Mouse (Mus musculus) heart, embryonic 14.5 days (tissue): ENCODE measurements at regions not wholly inside any gene's neighbourhood (a gene's known extent, or its start where the extent isn't known, plus 50 kb on each side); places are given as distances from the start of the nearest gene placed in this dataset.

Source experiments
- ATAC-seq: fragments of 200-750 bp; cut with Nextera tagmentation; 2 replicates; pipeline ENCODE4 v1.8.0; 2017; ENCODE audit warnings: low read depth, moderate TSS enrichment; ENCODE audit not compliant: insufficient number of reproducible peaks, insufficient read depth, low FRiP score
- H3K27ac ChIP-seq, 2 experiments: fragments of 200-500 bp in 1 of 2; fragments of 300-500 bp in 1 of 2; sonication (generic) in 1 of 2; replicated peaks in 1 of 2; 2 replicates each; pipeline ENCODE4 v1.5.1; 2012 to 2014; ENCODE audit warnings: low read depth in 2 of 2, low read length in 2 of 2, control low read depth in 1 of 2, mild to moderate bottlenecking in 1 of 2, mixed read lengths in 1 of 2; ENCODE audit not compliant: control insufficient read depth in 1 of 2, insufficient read depth in 1 of 2
- H3K27me3 ChIP-seq: fragments of 300-500 bp; sonication (generic); 2 replicates; pipeline ENCODE4 v1.6.1; 2014; ENCODE audit warnings: mild to moderate bottlenecking, low read length, control low read depth; ENCODE audit not compliant: control insufficient read depth, insufficient read depth
- H3K36me3 ChIP-seq: fragments of 300-500 bp; sonication (generic); 2 replicates; pipeline ENCODE4 v1.6.1; 2014; ENCODE audit warnings: mild to moderate bottlenecking, control low read depth, low read length, mixed read lengths; ENCODE audit not compliant: control insufficient read depth, insufficient read depth
- H3K4me1 ChIP-seq, 2 experiments: fragments of 200-500 bp in 1 of 2; fragments of 300-500 bp in 1 of 2; sonication (generic) in 1 of 2; 2 replicates each; pipeline ENCODE4 v1.6.1; 2012 to 2014; ENCODE audit warnings: low read length in 2 of 2, control low read depth in 1 of 2, mixed read lengths in 1 of 2; ENCODE audit not compliant: control insufficient read depth in 2 of 2, insufficient read depth in 2 of 2
- H3K4me2 ChIP-seq: fragments of 300-500 bp; sonication (generic); 2 replicates; pipeline ENCODE4 v1.6.1; 2014; ENCODE audit warnings: mild to moderate bottlenecking, low read length
- H3K4me3 ChIP-seq, 2 experiments: fragments of 200-500 bp in 1 of 2; fragments of 300-500 bp in 1 of 2; sonication (generic) in 1 of 2; 2 replicates each; pipeline ENCODE4 v1.5.1; 2012 to 2014; ENCODE audit warnings: low read length in 2 of 2, mild to moderate bottlenecking in 2 of 2, control low read depth in 1 of 2, low read depth in 1 of 2, moderate library complexity in 1 of 2; ENCODE audit not compliant: control insufficient read depth in 1 of 2, insufficient read depth in 1 of 2
- H3K9ac ChIP-seq: fragments of 300-500 bp; sonication (generic); 2 replicates; pipeline ENCODE4 v1.6.1; 2014; ENCODE audit warnings: mild to moderate bottlenecking, low read length
- H3K9me3 ChIP-seq: fragments of 300-500 bp; sonication (generic); 2 replicates; pipeline ENCODE4 v1.6.1; 2016; ENCODE audit warnings: low read length, control low read depth; ENCODE audit not compliant: control insufficient read depth
- WGBS: fragments of 180-500 bp; shearing (Covaris S2); extraction: QIAGEN DNeasy Blood & Tissue Kit; methylation state at CpG from one replicate; pipeline ENCODE4 v1.1.7; 2014; 5-methylcytosine and 5-hydroxymethylcytosine counted together

- H3K4me3 ChIP-seq: no peak overlapping the region
- H3K4me2 ChIP-seq: no peak overlapping the region
- no peaks in the 10 kb centered on the region for H3K9me3 ChIP-seq
- no peak overlapping the region for H3K9ac ChIP-seq
- H3K36me3 ChIP-seq: no peaks in the 10 kb centered on the region
- no peak overlapping the region for H3K27ac ChIP-seq
- no peak for ATAC-seq
- 54% methylated on average over 1 of the region's 1 CpGs for WGBS
- no peaks in the 10 kb centered on the region for H3K4me1 ChIP-seq
- H3K27me3 ChIP-seq: no peaks in the 10 kb centered on the region
These were observed 223.2 kb upstream of the Gnpda2 start for GRCm38 (mm10) chr5:69815356-69815755.

- Histone ChIP-seq H3K4me2 (no peak overlapping the region), H3K27me3 (no peaks in the 10 kb centered on the region), H3K4me3 (no peak overlapping the region), H3K36me3 (no peaks in the 10 kb centered on the region), H3K9ac (no peak overlapping the region), H3K27ac (no peak overlapping the region), H3K9me3 (no peaks in the 10 kb centered on the region), H3K4me1 (no peaks in the 10 kb centered on the region; a peak in 1 of 4 replicates)
- no peak for ATAC-seq
- WGBS: 81% methylated on average over 4 of the region's 4 CpGs
These were observed 210.5 kb upstream of the Gnpda2 start for GRCm38 (mm10) chr5:69802612-69803011.

- ATAC-seq: no peak
- no peak overlapping the region for H3K4me2 ChIP-seq
These were observed 210.0 kb upstream of the Gnpda2 start for GRCm38 (mm10) chr5:69802101-69802500.

GRCm38 (mm10) chr5:69795316-69795715, 203.2 kb upstream of the Gnpda2 start:
- no peak for ATAC-seq
- no peaks in the 10 kb centered on the region for H3K9me3 ChIP-seq
- no peak overlapping the region for H3K4me2 ChIP-seq
- no peak overlapping the region for H3K9ac ChIP-seq
- H3K27me3 ChIP-seq: no peaks in the 10 kb centered on the region
- no peak overlapping the region for H3K27ac ChIP-seq
- 30% methylated on average over 3 of the region's 3 CpGs for WGBS
- H3K36me3 ChIP-seq: no peaks in the 10 kb centered on the region
- H3K4me3 ChIP-seq: no peak overlapping the region
- H3K4me1 ChIP-seq: peaks cover 2 to 8% of the 10 kb centered on the region in 2 experiments; a peak in 2 of 4 replicates

More at GRCm38 (mm10) chr5:69802101-69802500, 210.0 kb upstream of the Gnpda2 start:
- Histone ChIP-seq H3K9me3 (no peaks in the 10 kb centered on the region), H3K27ac (no peak overlapping the region), H3K4me1 (no peaks in the 10 kb centered on the region; a peak in 1 of 4 replicates), H3K4me3 (no peak overlapping the region), H3K36me3 (no peaks in the 10 kb centered on the region), H3K27me3 (no peaks in the 10 kb centered on the region), H3K9ac (no peak overlapping the region)
- WGBS: 58% methylated on average over 3 of the region's 3 CpGs

GRCm38 (mm10) chr5:69794641-69795040, 202.5 kb upstream of the Gnpda2 start:
- Histone ChIP-seq H3K4me3 (no peak overlapping the region), H3K9me3 (no peaks in the 10 kb centered on the region), H3K27me3 (no peaks in the 10 kb centered on the region), H3K4me2 (no peak overlapping the region), H3K27ac (no peak overlapping the region), H3K4me1 (peaks cover 2 to 8% of the 10 kb centered on the region in 2 experiments; a peak in 2 of 4 replicates), H3K9ac (no peak overlapping the region), H3K36me3 (no peaks in the 10 kb centered on the region)
- no peak for ATAC-seq
- 17% methylated on average over 2 of the region's 2 CpGs for WGBS

- H3K9me3 ChIP-seq: no peaks in the 10 kb centered on the region
These were observed 164.8 kb upstream of the Gnpda2 start for GRCm38 (mm10) chr5:69756769-69757485.

GRCm38 (mm10) chr5:69756360-69756759, 164.2 kb upstream of the Gnpda2 start:
- Histone ChIP-seq H3K27me3 (no peaks in the 10 kb centered on the region), H3K27ac (no peak overlapping the region), H3K9ac (no peak overlapping the region), H3K36me3 (no peaks in the 10 kb centered on the region), H3K4me2 (no peak overlapping the region), H3K9me3 (no peaks in the 10 kb centered on the region), H3K4me3 (no peak overlapping the region), H3K4me1 (no peaks in the 10 kb centered on the region)
- no peak for ATAC-seq
- WGBS: 70% methylated on average over 1 of the region's 1 CpGs

More at GRCm38 (mm10) chr5:69756769-69757485, 164.8 kb upstream of the Gnpda2 start:
- no peak overlapping the region for H3K4me3 ChIP-seq
- no peak overlapping the region for H3K27ac ChIP-seq
- 81% methylated on average over 3 of the region's 3 CpGs for WGBS
- H3K9ac ChIP-seq: no peak overlapping the region
- no peaks in the 10 kb centered on the region for H3K36me3 ChIP-seq
- no peak overlapping the region for H3K4me2 ChIP-seq
- H3K4me1 ChIP-seq: no peaks in the 10 kb centered on the region
- H3K27me3 ChIP-seq: no peaks in the 10 kb centered on the region
- no peak for ATAC-seq

GRCm38 (mm10) chr5:69740511-69740910, 148.4 kb upstream of the Gnpda2 start:
- no peak for ATAC-seq
- no peaks in the 10 kb centered on the region for H3K27me3 ChIP-seq
- H3K9ac ChIP-seq: no peak overlapping the region
- no peak overlapping the region for H3K4me2 ChIP-seq
- WGBS: 84% methylated on average over 1 of the region's 1 CpGs
- no peaks in the 10 kb centered on the region for H3K36me3 ChIP-seq
- no peak overlapping the region for H3K27ac ChIP-seq
- H3K4me3 ChIP-seq: no peak overlapping the region
- no peaks in the 10 kb centered on the region for H3K9me3 ChIP-seq
- H3K4me1 ChIP-seq: no peaks in the 10 kb centered on the region
